Mouse (Mus musculus) heart, adult 9 months (tissue): Measurements from ENCODE around the gene Gm3752.
"Not testable (repeated sequence)": the region's sequence is repeated elsewhere in the genome, so short reads cannot be mapped to it uniquely, and the experiment has no call there.

Source experiments
- DNase-seq, 2 experiments: peaks; one replicate each; pipeline ENCODE4 v3.0.0; 2022; ENCODE audit warnings: low spot score in 2 of 2

Gene Gm3752

DNA sequence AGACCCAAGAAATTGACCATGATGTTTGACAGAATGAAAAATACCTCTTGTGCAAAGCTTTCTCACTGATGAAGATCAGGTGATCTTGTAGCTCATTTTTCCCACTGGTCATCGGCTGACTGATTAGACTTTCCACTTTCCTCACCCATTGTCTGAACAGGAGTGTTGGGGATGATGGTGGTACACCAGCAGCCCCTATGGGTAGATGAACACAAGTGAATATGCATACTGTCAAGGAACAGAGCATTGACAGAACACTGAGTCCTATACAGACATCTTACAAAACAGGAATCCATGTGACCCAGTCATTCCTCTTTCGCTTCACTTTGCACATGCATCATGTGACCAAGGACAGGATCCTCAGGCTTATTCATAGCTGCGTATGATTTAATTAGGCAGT lies at the start of gene Gm3752:
Gene Gm3752 (minus strand): TSS at position 101 of the 400 bp plus-strand sequence.
- DNase-seq = not testable (repeated sequence)

DNA sequence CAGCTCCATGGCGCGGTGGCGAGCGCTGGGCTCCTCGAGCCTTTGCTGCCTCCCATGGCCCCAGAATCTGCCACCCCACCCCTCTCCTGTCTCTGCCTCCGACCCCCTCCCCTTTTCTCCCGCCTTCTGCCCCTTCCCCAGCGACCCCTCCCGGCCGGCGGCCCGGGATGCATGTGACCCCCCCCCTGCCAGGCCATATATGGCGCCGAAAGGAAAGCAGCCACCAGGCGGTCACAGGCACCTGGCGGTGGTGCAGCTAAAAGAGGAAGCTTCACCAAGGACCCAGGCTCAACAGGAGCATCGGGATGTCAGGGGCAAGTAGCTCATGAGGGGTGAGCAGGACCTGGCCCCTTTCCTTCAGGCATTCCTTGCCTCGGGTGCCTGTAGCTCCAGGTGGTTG lies 5.2 kb upstream of the Gm3752 start:
- not testable (repeated sequence) for DNase-seq

DNA sequence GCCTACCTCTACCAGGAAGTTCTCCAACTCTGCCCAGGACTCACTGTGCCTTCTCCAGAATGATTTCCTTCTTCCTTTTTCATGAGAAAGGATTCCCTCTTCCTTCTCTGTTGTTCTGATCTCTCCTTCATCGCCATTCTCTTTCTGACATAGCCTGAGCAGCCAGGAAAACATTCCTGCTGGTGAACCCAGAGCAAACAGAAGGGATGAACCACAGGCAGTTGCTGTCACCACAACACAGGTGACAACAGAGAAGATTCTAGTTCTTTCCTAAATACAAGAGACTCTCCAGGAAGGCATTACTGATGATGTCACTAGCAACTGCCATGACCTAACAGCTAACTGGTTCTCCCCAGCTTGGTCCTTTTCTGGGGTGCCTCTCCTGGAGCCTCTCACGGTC lies 32.7 kb downstream of the Gm3752 start, which contains the start of gene Gm3755:
Gene Gm3755 (minus strand): TSS at position 101 of the 400 bp plus-strand sequence.
- not testable (repeated sequence) for DNase-seq

DNA sequence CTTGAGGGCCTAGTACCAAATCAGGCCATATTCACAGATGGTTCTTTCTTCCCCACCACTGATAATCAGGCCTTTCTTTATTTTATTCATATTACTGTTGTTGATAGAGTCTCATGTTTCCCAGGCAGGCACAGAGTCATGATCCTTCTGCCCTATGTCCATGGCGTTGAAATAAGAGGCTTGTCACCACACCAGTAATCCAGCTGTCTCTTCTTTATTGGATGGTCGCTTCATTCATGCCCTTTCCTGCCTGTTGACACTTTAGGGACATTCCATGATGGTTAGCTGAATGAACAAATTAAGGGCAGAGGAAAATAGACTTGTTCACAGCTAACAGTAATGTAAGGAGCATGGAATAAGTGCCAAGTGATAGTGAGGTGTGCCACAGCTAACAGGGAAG lies 61.1 kb downstream of the Gm3752 start:
- DNase-seq = not testable (repeated sequence)
